Comparison of ENCODE assay signal across 11 mouse cellular contexts in the genomic region with DNA sequence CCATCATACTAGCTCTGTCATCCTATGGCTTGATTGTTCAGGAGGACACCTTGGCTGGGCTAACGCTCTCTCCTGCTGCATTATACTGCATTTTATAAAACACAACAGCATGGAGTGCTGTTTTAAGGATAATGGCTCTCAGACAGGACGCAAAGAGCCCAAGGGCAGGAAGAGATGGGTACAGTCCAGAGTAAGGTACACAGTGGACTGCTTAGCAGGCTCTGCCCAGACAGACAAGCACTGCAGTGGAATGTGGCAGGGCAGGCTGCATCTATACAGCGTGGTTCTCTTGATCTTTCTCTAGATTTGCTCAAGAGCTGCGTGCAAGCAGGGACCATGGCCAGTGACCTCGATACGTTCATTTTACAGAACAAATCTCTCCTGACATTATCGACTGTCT.
"Had no signal": no experiment of that assay in that cellular context is flagged by ENCODE, and none has a peak within 500 bp of the region (broad histone marks: within the 10 kb centered on the region; RNA-seq: fewer than 3 reads in every experiment).

No protein-coding gene starts in this region.

- H3K9me3 ChIP-seq: limb, embryonic 13.5 days; midbrain, embryonic 15.5 days had no signal

- DNase-seq: kidney, adult 9 months; kidney, postnatal 36 days; left cerebral cortex, postnatal 4 days; lung, adult 18-20 months; thymus, adult 18-20 months; thymus, postnatal 25 days had no signal

- H3K36me3 ChIP-seq: limb, embryonic 13.5 days; midbrain, embryonic 15.5 days had no signal

- H3K4me3 ChIP-seq: limb, embryonic 13.5 days; midbrain, embryonic 15.5 days had no signal

- H3K4me2 ChIP-seq: limb, embryonic 13.5 days; midbrain, embryonic 15.5 days had no signal

- H3K9ac ChIP-seq: limb, embryonic 13.5 days; liver, embryonic 14.5 days; midbrain, embryonic 15.5 days had no signal

- H3K27me3 ChIP-seq: limb, embryonic 13.5 days; midbrain, embryonic 15.5 days had no signal

- H3K27ac ChIP-seq: kidney, postnatal 0 days; limb, embryonic 13.5 days; liver, embryonic 14.5 days; midbrain, embryonic 15.5 days; stomach, postnatal 0 days had no signal
